Mouse (Mus musculus) c-Kit-positive CD71-negative TER-119-negative erythroid progenitor cells, embryonic 14.5 days (primary cell): ENCODE results near the gene Ngfr.
"Not testable (repeated sequence)": the region's sequence is repeated elsewhere in the genome, so short reads cannot be mapped to it uniquely, and the experiment has no call there.

Experiments used
- DNase-seq: peaks from one replicate; pipeline ENCODE4 v3.0.0-alpha.2; 2013; ENCODE audit warnings: low read depth

The Ngfr gene

GRCm38 (mm10) chr11:95587423-95587951 lies at the start of gene Ngfr:
Ngfr (minus strand) TSS chr11:95587735.
- no peak for DNase-seq

- no peak for DNase-seq
These were observed 47.5 kb upstream of the Ngfr start for GRCm38 (mm10) chr11:95635030-95635429.

GRCm38 (mm10) chr11:95633512-95634000 lies 46.0 kb upstream of the Ngfr start:
- DNase-seq = no peak

- DNase-seq = no peak
These were observed 44.9 kb upstream of the Ngfr start for GRCm38 (mm10) chr11:95632474-95632873.

GRCm38 (mm10) chr11:95631301-95631700 lies 43.8 kb upstream of the Ngfr start:
- DNase-seq = no peak

GRCm38 (mm10) chr11:95630558-95630957 lies 43.0 kb upstream of the Ngfr start:
- DNase-seq = no peak

- no peak for DNase-seq
These were observed 34.9 kb upstream of the Ngfr start for GRCm38 (mm10) chr11:95622426-95622825.

GRCm38 (mm10) chr11:95621541-95622130 lies 34.1 kb upstream of the Ngfr start:
- no peak for DNase-seq

GRCm38 (mm10) chr11:95621010-95621409 lies 33.5 kb upstream of the Ngfr start:
- DNase-seq = no peak

GRCm38 (mm10) chr11:95619886-95620444 lies 32.4 kb upstream of the Ngfr start:
- DNase-seq = no peak

GRCm38 (mm10) chr11:95619081-95619480 lies 31.5 kb upstream of the Ngfr start:
- no peak for DNase-seq

- DNase-seq = no peak
These were observed 30.4 kb upstream of the Ngfr start for GRCm38 (mm10) chr11:95617785-95618465.

GRCm38 (mm10) chr11:95614739-95615138 lies 27.2 kb upstream of the Ngfr start:
- no peak for DNase-seq

GRCm38 (mm10) chr11:95611283-95611682 lies 23.7 kb upstream of the Ngfr start:
- DNase-seq = no peak

GRCm38 (mm10) chr11:95610391-95610902 lies 22.9 kb upstream of the Ngfr start:
- DNase-seq = no peak

GRCm38 (mm10) chr11:95609924-95610323 lies 22.4 kb upstream of the Ngfr start:
- DNase-seq = no peak

GRCm38 (mm10) chr11:95607286-95607685 lies 19.8 kb upstream of the Ngfr start:
- DNase-seq = not testable (repeated sequence)

- DNase-seq = no peak
These were observed 10.9 kb upstream of the Ngfr start for GRCm38 (mm10) chr11:95598214-95599062.

GRCm38 (mm10) chr11:95597741-95598140 lies 10.2 kb upstream of the Ngfr start:
- DNase-seq = no peak

- DNase-seq = no peak
These were observed 9.2 kb upstream of the Ngfr start for GRCm38 (mm10) chr11:95596704-95597103.

- no peak for DNase-seq
These were observed 8.6 kb upstream of the Ngfr start for GRCm38 (mm10) chr11:95596150-95596515.
